Mouse (Mus musculus): ENCODE data around the gene Ceacam12. TPM values are rescaled to one million over a fixed set of nuclear protein-coding genes. Genes with fewer than 3 reads are reported as not detected.
"Not testable (repeated sequence)": the region's sequence is repeated elsewhere in the genome, so short reads cannot be mapped to it uniquely, and the experiment has no call there.

Gene Ceacam12
- polyA plus RNA-seq (2015; fragmentation: Nextera tagmentation; extraction: Ambion mirVana): not detected in 2 replicates

- 67% methylated on average over 1 of the region's 1 CpGs for WGBS (ENCODE audit: insufficient replicate concordance)
- no peaks in the 10 kb centered on the region; the same call in 1 of the 2 replicates for H3K9me3 ChIP-seq (ENCODE audit: low read length)
- TF ChIP-seq CTCF (IDR thresholded peaks at IDR 0.05; ENCODE audit: low read depth) (no peak), EP300 (IDR thresholded peaks at IDR 0.05; ENCODE audit: low read depth) (no peak)
Observed at GRCm38 (mm10) chr7:18065629-18066028, at the start of gene Ceacam12. Gene Ceacam12, plus strand, starts transcription at chr7:18065929.

GRCm38 (mm10) chr7:18073821-18074220, 8.1 kb downstream of the Ceacam12 start:
- not testable (repeated sequence) for H3K27me3 ChIP-seq (ENCODE audit: insufficient read depth, low read length); H3K4me2 ChIP-seq (ENCODE audit: low read depth, low read length); H3K9me3 ChIP-seq (ENCODE audit: low read length); DNase-seq; H3K36me3 ChIP-seq (replicated peaks; ENCODE audit: insufficient read depth, low read length); H3K27ac ChIP-seq (ENCODE audit: low read depth); ATAC-seq; H3K4me3 ChIP-seq (ENCODE audit: low read depth, low read length); H3K4me1 ChIP-seq (ENCODE audit: insufficient read depth); H3K9ac ChIP-seq (replicated peaks)
- WGBS (ENCODE audit: insufficient replicate concordance): 74% methylated on average over 1 of the region's 1 CpGs

More at GRCm38 (mm10) chr7:18065629-18066028, at the start of gene Ceacam12:
- no peak for ATAC-seq
- Histone ChIP-seq H3K36me3 (replicated peaks; ENCODE audit: insufficient read depth, low read length) (no peaks in the 10 kb centered on the region), H3K4me3 (ENCODE audit: low read depth, low read length) (no peak within 1 kb of the TSS), H3K9ac (replicated peaks) (no peak within 1 kb of the TSS), H3K27ac (ENCODE audit: low read depth) (no peak within 1 kb of the TSS), H3K27me3 (ENCODE audit: insufficient read depth, low read length) (no peaks in the 10 kb centered on the region), H3K4me2 (ENCODE audit: low read depth, low read length) (no peak within 1 kb of the TSS), H3K4me1 (ENCODE audit: insufficient read depth) (no peaks in the 10 kb centered on the region)
- DNase-seq: no peak

GRCm38 (mm10) chr7:18100785-18101184, 35.1 kb downstream of the Ceacam12 start:
- Histone ChIP-seq H3K4me2 (ENCODE audit: low read depth, low read length) (no peak overlapping the region), H3K36me3 (replicated peaks; ENCODE audit: insufficient read depth, low read length) (no peaks in the 10 kb centered on the region), H3K27me3 (ENCODE audit: insufficient read depth, low read length) (no peaks in the 10 kb centered on the region), H3K4me1 (ENCODE audit: insufficient read depth) (no peaks in the 10 kb centered on the region), H3K9ac (replicated peaks) (no peak overlapping the region), H3K27ac (ENCODE audit: low read depth) (no peak overlapping the region), H3K4me3 (ENCODE audit: low read depth, low read length) (no peak overlapping the region), H3K9me3 (ENCODE audit: low read length) (0 out of 2 replicates have a peak, but pooled peaks cover 4% of the 10 kb centered on the region)
- WGBS (ENCODE audit: insufficient replicate concordance): 39% methylated on average over 2 of the region's 2 CpGs
- no peak for TF ChIP-seq EP300 (IDR thresholded peaks at IDR 0.05; ENCODE audit: low read depth)
- no peak for TF ChIP-seq CTCF (IDR thresholded peaks at IDR 0.05; ENCODE audit: low read depth)
- DNase-seq (no peak), ATAC-seq (no peak)

Small RNAs within 50 kb of the gene (microRNA-seq; reads per million reads assigned to microRNA genes)
- not detected for gene Gm22414

Other genes starting within 250 kb of the Ceacam12 start
- gene Gm5155, start 194.2 kb upstream of the Ceacam12 start, polyA plus RNA-seq (2015; fragmentation: Nextera tagmentation; extraction: Ambion mirVana): not detected in 2 replicates
- gene Ceacam11, start 93.8 kb upstream of the Ceacam12 start, polyA plus RNA-seq (2015; fragmentation: Nextera tagmentation; extraction: Ambion mirVana): not detected in 2 replicates
- not detected in 2 replicates for gene Ceacam13, start 56.0 kb upstream of the Ceacam12 start, polyA plus RNA-seq (2015; fragmentation: Nextera tagmentation; extraction: Ambion mirVana)
- gene Igfl3, start 110.6 kb downstream of the Ceacam12 start, polyA plus RNA-seq (2015; fragmentation: Nextera tagmentation; extraction: Ambion mirVana): not detected in 2 replicates
- gene Mill1, start 179.4 kb downstream of the Ceacam12 start, polyA plus RNA-seq (2015; fragmentation: Nextera tagmentation; extraction: Ambion mirVana): not detected in 2 replicates

Measured in liver, postnatal 0 days (tissue).